Mouse (Mus musculus) naive thymus-derived CD4-positive, alpha-beta T cell, adult 2 months (primary cell): ENCODE data around the gene Kcnk6.
"Not testable (repeated sequence)": the region's sequence is repeated elsewhere in the genome, so short reads cannot be mapped to it uniquely, and the experiment has no call there.

Experiments used
- DNase-seq: peaks from one replicate; pipeline ENCODE4 v3.0.0-alpha.2; 2011; ENCODE audit warnings: low read depth

The Kcnk6 gene

DNA sequence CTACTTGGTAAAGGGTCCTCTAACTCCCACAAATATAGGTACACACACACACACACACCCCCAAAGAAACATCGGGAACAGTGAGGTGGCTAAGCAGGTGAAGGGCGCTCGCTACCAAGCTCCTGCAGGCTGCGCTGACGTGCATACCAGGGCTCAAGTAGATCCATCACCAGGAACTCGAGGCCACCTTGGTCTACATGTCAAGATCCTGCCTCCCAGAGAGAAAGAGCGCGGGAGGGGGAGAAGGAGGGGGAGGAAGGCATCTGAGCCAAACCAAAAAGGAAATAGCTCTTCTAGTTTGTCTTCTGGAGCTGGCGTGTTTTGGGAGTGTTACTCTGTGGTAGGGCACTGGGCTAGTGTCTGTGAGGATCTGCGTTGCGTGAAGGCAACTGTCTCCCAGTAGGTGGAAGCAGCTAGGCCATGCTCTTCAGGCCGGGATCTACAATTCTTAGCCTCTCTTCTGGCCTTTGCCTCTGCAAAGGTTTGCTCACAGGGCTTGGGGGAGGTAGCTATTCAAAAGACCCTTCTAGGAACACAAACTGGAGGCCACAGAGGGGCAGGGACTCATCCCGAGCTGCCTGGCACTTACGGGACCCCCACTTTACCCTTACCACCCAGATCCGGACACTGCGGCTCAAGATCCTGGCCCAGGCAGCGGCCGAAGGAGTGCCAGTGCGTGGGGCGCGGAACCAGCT, 14.5 kb upstream of the Kcnk6 start:
- no peak for DNase-seq

DNA sequence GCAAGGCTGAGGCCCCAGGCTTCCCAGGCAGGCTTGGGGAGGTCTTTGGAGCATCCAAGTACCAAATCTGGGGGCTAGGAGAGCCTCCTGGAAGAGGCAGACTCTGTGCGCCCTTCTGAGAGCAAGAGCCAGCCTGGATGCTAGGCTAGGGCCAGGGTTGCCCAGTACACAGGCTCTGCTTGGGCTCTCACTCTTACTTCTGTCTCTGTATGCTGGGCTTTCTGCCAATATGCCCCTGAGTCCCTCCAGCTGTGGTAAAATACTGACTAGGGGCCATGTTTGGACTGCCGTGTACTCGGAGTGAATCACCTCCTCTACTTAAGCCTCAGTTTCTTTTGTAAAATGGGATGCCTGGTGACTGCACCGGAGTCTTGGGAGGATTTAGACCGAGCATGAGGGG, 13.7 kb upstream of the Kcnk6 start:
- DNase-seq, result no peak

DNA sequence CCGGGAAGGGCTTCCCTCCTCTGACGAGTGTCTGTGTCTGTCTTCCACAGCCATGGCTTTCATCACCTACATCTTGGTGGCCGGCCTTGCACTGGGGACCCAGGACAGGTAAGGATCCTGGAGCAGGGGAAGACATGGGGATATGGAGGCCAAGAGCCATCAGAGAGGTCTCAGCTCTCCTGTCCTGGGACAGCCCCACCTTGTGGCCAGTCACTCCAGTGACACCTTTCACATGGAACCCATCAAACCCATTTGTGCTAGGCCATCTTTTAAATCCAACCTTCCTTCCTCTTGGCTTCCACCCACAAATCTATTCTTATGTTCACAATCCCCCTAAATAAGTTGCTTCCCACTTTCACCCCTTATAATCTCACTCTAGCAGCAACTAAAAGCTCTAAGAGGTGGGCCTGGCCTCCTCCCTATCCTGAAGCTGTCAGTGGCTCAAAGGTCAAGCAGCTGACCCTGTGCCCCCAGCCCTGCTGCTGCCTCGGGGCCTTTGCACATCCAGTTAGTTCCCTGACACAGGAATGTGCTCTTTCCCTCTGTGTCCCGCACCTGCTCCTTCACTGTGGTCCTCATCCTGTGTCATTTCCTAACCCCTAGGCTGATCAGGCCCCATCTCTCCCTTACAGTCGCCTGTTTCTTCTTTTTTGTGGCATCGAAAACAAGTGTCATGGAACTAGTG, 12.6 kb upstream of the Kcnk6 start:
- peak; percentile 69 for DNase-seq

DNA sequence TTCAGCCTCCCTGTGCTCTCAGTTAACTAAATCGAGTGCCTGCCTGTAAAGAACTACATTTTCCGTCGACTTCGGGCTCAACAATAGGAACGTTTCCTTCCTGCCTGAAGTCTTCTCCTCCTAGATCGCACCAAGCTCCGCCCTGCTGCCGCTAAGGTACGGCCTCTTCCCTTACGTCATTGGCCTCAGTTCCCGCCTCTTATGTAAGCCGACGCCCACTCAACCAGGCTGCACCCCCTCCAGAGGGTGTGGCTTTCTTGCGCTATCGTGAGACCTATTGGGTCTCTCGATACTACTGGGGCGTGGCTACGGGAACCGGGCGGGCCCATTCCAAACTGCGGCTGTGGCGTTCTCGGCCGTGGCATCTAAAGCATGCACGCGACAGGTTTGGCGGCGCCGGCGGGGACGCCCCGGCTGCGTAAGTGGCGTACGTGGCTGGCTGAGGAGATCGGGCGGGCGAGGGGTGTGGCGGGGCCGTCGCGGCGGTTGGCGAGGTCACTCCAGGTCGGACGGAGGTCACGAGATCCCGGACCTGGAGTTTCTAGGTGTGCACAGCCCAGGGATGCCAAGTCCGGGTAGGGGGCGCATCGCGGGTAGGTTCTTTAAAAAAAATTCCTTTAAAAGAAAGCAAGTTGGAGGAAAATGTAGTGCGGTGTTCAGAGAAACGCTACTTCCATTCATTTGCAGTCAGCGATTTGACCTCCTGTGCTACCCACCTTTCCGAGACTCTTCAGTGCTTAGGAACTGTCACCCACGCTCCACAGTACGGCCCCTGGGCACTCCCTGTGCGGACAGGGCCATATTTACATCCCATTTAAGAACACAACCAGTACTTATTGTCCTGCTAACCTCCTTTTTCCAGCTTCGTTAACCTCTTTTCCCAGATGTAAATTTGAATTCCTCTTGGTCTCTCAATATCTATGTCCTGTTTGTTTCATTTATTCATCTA, 6.0 kb upstream of the Kcnk6 start, which contains the start of gene Yif1b:
Gene Yif1b, plus strand, starts transcription at position 311 of the 949 bp plus-strand sequence.
- peak; percentile 100 for DNase-seq

DNA sequence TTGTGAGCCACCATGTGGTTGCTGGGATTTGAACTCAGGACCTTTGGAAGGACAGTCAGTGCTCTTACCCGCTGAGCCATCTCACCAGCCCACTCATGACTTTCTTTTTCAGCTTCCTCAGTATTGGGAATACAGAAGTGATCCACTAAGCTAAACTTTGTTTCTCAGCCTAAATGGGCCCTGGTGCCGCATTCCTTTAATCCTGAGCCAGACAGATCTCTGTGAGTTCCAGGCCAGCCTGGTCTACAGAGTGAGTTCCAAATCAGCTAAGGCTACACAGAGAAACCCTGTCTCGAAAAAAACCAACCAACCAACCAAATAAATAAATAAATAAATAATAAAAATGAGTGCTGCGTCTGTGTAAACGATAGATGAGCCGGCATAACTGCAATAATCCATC, 5.3 kb upstream of the Kcnk6 start:
- DNase-seq, result not testable (repeated sequence)

DNA sequence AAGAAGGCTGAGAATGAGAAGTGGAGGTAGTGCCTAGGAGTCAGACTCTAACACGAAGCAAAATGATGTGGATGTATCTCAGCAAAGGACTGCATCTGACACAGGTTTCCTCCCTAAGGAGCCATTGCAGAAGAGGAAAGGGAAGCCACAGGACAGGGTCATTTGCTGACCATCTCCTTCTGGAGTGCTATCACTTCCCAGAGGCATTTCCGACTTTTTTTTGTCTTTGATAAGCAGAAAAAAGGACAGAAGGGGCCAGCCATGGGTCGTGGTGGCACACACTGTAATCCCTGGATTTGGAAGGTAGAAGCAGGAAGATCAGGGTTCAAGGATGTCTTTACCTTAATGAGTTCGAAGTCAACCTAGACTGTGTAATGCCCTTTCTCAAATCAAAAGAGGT, 4.3 kb upstream of the Kcnk6 start:
- DNase-seq, result no peak

DNA sequence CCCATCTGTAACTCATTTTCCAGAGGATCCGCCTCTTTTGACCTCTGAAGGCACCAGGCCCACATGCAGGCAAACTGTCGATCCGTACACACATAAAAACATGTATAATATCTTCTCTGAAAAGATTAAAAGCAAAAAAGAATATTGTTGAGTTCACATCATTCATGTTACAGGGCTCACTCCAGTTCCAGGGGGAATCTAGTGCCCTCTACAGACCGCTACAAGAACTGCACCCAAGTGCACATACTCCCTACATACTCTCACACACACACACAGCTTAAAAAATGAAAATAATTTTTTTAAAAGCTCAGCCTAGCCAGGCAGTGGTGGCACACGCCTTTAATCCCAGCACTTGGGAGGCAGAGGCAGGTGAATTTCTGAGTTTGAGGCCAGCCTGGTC, 2.3 kb upstream of the Kcnk6 start:
- no peak for DNase-seq

DNA sequence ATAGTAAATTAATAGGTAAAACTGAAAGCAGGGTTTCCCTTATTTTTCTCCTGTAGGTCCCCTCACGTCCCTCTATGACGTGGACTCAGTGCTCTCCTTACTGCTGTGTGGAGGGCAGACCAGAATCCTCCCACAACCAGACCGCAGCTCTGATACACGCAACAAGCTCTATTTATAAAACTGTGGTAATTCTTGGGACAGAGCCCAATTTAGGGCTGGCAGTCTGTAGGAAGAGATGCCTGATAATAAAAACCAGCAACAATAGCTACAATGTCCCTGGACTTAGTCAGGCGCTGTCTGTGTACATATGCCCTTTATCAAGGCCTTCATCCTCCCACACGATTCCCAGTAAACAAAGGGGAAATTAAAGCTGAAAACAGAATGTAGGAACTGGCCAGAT, 1.4 kb upstream of the Kcnk6 start:
- no peak for DNase-seq

DNA sequence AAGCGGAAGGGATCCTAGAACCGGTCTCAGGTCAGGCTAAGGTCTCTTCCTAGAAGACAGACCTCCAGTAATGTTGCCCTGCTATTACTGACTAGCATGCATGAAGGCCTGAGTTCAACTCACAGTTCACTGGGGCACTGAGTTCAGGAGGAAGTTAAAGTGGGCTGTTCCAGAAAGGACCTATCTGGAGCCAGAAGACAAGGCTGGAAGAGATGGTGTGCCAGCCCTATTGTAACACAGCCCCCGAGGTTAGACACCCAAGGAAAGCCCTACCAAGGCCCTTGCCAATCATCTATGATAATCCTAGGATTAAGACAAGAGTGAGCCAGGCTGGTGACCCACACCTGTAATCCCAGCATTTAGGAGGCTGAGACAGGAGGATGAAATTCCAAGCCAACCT, 798 bp downstream of the Kcnk6 start:
- no peak for DNase-seq

DNA sequence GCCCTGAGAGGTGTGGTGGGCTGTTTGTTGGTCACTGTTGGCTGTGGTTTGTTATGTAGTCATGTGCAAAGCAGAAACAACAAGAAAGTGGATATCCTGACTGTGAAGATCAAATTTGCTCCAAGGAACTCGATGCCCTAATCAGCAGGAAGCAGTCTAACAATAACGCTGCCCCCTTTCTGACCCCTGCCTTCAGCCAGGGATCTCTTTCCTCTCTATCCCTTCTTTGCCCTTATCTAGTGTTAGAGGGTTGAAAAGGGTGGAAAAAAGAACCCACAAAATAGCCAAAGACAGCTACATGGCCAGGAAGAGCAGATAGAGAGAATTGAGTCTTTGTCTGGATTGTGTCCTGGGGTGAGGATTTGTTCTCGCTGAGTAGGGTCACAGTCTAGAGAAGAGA, 1.8 kb downstream of the Kcnk6 start:
- DNase-seq, result no peak

DNA sequence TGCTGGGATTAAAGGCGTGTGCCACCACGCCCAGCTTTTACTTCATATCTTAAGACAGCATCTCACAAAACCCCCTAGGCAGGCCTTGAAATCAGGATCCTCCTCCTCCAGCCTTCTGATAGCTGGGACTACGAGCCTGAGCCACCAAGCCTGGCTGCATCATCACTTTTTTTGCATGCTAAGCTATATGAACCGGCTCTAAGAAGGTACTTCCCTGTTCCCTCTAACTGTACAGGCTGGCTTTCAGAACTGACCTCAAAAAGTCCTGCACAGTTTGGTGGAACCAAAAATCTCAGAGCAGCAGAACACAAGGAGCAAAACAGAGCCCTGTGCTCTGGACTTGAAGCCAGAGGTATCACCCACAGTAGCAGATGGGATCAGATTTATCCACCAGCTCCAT, 4.1 kb downstream of the Kcnk6 start:
- peak; percentile 0 for DNase-seq

DNA sequence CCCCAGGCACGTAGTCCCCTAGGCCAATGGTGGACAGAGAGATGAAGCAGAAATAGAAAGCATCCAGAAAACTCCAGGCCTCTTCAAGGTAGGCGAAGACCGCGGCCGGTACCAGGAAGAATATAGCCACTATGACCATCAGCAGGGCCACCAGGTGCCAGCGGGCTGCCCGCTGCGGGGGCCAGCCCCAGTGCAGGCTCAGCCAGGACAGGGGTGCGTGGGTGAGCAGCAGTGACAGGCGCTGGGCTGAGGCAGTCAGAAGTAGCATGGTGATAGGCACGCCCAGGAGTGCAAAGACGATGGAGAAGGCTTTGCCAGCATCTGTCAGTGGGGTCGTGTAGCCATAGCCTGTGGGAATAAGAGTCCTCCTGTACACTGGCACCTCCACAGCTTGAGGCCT, 6.8 kb downstream of the Kcnk6 start:
- no peak for DNase-seq

DNA sequence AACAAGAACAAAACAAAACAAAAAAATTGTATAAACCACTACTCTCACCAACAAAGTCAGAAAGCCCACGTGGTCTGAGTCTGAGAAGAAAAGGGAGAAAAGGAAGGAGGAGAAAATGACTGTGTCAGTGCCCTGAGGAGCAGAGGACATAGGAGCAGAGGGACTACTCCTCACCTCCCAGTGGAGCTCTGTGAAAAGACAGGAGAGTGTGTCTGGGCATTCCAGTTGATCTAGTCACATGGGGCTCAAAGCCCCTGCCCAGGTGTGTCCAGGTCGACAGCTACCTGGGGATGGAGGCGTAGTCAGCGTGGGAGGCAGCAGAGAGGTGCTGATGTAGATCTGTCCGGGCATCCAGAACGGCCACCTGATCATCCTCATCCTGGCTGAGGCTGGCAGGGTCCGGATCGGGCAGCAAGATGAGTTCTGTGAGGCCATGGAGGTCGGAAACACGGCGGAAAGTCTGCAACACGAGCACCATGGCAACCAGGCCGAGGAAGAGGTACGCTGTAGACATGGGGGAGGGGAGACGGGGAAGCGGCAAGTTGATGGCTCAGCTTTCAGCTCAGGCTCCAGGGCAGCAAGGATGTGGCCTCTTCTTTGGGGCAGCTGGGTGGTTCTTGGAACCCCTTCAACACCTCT, 7.4 kb downstream of the Kcnk6 start:
- no peak for DNase-seq

DNA sequence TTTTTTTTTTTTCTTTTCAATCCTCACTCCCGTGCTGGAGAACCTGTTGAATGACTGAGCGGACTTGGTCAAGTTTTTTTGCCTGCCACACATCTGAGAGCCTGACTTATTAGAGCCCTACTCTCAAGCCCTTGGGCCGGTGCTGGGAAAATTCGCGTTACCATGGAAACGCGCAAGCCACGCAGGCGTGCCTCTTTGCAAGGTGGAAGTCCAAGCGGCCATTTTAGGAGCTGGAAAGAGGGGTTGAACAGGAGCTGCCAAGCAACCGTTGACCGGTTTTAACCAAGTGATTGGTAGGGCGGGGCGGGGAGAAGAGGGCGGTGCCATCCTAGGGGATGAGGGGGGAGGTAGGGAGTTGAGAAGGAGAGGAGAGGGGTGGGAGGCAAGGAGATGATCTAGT, 17.5 kb downstream of the Kcnk6 start:
- no peak for DNase-seq

DNA sequence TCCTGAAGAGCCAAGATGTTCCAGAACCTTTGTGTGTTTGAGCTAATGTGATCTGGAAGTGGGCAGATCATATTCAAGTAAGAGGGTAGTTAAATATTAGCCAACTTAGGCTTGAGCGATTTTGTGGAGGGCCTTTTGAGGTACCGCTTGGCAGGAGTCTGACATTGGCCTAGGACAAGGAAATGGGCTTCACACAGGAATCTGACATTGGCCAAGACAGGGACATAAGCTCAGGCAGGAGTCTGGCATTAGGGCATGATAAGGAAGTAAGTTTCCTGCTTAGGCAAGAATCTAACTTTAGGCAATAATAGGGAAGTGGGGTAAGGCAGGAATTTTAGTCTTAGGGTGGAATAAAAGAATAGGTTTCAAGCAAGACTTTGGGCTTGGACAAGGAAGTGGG, 18.1 kb downstream of the Kcnk6 start:
- DNase-seq, result no peak

DNA sequence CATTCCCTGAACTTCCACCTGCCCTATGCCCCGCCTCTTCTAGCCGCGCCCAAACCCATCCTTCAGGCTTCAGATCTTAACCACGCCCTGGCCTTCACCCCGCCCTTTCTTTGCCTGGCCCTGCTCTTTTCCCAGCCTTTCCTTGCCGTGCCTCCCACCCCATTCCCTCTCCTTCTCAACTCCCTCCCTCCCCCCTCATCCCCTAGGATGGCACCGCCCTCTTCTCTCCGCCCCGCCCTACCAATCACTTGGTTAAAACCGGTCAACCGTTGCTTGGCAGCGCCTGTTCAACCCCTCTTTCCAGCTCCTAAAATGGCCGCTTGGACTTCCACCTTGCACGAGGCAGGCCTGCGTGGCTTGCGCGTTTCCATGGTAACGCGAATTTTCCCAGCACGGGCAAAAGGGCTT, 18.6 kb downstream of the Kcnk6 start, which contains the start of gene Catsperg1:
Gene Catsperg1, minus strand, starts transcription at position 361 of the 408 bp plus-strand sequence.
- DNase-seq, result no peak

DNA sequence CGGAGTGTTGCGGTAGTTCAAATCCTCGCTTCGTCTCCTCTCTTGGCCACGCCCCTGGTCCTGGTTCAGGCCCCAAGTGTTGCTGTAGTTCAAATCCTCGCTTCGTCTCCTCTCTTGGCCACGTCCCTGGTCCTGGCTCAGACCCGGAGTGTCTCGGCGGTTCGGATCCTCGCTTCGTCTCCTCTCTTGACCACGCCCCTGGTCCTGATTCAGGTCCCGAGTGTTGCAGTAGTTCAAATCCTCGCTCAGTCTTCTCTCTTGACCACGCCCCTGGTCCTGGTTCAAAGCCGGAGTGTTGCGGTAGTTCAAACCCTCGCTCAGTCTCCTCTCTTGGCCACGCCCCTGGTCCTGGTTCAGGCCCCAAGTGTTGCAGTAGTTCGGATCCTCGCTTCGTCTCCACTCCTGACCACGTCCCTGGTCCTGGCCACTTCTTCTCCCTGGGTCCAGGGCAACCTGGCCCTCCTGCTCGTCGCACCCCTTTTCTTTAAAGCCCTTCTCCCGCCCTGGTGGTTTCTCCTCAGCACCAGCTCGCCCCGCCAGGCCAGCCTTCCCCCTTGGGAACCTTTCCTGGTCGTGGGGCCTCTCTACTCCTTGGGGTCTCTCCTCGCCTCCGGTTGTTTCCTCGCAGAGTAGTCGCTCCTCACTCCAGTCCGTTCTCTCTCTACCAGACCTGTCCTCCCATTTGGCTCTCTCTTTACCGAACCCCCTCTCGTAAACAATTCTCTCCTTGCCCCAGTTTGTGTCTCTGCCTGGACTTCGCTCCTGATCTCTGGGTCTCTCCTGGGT, 19.3 kb downstream of the Kcnk6 start:
- DNase-seq, result not testable (repeated sequence)

DNA sequence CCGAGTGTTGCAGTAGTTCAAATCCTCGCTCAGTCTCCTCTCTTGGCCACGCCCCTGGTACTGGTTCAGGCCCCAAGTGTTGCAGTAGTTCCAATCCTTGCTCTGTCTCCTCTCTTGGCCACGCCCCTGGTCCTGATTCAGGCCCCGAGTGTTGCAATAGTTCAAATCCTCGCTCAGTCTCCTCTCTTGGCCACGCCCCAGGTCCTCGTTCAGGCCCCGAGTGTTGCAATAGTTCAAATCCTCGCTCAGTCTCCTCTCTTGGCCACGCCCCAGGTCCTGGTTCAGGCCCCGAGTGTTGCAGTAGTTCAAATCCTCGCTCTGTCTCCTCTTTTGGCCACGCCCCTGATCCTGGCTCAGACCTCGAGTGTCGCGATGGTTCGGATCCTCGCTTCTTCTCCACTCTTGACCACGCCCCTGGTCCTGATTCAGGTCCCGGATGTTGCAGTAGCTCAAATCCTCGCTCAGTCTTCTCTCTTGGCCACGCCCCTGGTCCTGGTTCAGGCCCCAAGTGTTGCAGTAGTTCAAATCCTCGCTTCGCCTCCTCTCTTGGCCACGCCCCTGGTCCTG, 20.0 kb downstream of the Kcnk6 start:
- no peak for DNase-seq

DNA sequence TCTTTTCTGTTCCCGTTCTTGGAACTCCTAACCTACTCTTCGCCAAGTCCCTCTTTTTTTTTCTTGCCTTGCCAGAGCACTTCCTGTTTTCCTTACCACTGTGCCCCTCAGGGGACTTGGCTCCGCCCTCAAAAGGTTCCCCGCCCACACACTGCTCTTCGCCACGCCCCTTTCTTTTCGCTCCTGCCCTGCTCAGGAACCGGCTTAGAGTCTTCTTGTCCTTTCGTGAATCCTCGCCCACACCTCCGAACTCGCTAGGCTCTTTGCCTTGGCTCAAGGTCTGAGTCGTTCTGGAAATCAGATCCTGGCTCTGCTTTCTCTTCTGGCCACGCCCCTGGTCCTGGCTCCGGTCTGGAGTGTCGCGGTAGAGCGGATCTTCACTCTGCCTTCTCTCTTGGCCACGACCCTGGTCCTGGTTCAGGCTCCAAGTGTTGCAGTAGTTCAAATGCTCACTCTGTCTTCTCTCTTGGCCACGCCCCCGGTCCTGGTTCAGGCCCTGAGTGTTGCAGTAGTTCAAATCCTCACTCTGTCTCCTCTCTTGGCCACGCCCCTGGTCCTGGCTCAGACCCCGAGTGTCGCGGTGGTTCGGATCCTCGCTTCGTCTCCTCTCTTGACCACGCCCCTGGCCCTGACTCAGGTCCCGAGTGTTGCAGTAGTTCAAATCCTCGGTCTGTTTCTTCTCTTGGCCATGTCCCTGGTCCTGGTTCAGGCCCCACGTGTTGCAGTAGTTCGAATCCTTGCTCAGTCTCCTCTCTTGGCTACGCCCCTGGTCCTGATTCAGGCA, 20.7 kb downstream of the Kcnk6 start:
- DNase-seq, result peak; percentile 90

DNA sequence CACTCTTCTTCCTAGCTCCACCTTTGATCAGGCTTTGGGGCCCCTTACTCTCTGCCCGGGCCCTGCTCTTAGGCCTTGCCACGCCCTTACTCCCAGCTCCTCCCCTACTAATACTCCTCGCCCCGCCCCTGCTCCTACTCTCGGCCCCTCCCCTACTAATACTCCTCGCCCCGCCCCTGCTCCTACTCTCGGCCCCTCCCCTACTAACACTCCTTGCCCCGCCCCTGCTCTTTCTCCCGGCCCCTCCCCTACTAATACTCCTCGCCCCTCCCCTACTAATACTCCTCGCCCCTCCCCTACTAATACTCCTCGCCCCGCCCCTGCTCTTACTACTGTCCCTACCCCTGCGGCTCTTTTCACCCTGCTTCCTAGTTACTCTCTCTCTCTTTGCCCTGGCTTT, 21.3 kb downstream of the Kcnk6 start:
- peak; percentile 38 for DNase-seq
